Comparison of ENCODE assay signal across 8 mouse cellular contexts in the genomic region with DNA sequence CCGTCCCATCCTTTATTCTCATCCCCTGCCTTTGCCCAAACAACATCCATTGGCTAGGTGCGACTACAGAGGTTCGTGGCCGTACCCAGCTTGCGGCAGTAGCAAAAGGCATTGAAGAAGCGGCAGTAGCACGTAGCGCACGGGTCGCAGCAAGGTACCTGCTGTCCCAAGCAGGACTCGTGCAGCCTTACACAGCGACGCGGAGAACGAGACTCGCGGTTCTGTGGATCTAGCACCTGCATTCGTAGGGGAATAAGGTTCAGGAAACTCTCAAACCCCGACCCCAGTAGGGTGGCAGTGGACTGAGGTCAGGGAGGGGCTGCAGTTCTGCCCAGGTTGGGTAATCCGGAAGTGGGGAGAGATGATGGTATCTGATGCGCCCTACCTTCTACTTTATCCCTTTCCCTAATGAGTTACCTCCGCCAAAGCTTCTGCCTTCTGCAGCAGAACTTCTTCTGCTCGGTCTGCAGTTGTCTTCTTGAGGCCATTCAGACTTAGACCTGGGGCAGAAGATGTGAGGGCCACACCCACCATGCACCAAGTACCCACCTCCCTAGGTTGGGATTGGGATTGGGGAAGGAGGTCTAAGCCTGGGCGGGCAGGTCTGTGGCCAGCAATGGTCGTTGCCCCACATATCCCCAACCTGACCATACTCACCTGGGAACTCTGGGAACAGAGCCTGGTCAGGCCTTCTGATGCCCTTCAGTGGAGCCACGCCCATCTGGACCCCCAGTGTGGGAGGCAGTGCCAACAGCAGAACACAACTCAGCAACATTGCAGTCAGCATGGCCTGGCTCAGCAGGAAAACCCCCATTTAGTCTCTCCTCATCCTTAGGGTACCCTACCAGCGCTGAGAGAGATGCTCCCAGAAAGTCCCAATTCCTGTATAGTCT. TPM values are rescaled to one million over a fixed set of nuclear protein-coding genes. Genes with fewer than 3 reads are reported as not detected.
A peak's percentile ranks its signal among the peaks of the same experiment; 100 is the strongest.
DNase-seq lines count a peak whose midpoint lies in the region; ATAC-seq and TF ChIP-seq lines count a peak whose summit lies in the region.

No protein-coding gene starts in this region.

- peak overlapping the region; percentile 63 for H3K9ac ChIP-seq in forebrain, embryonic 12.5 days

- no peaks in the 10 kb centered on the region for H3K9me3 ChIP-seq in forebrain, embryonic 12.5 days

- no peak for DNase-seq in lung, adult 2 months
- DNase-seq in lung, postnatal 36 days: no peak
- DNase-seq in brain, adult 2 months (ENCODE audit: low read depth, low spot score): peak; percentile 27
- DNase-seq in kidney, adult 2 months: peak; percentile 20
- DNase-seq in splenic B cell, adult 2 months (ENCODE audit: low read depth, low spot score): peak; percentile 50
- no peak for DNase-seq in frontal cortex, postnatal 25 days (ENCODE audit: low spot score in 2 of 2)

- no peak for TF ChIP-seq CTCF in lung, adult 2 months (IDR thresholded peaks at IDR 0.05; ENCODE audit: insufficient read depth, low read length)
- TF ChIP-seq CTCF in kidney, adult 2 months (conservative IDR thresholded peaks at IDR 0.05; ENCODE audit: insufficient read depth, insufficient read length, low read depth, low read length): no peak

- H3K27ac ChIP-seq in forebrain, embryonic 12.5 days: no peak overlapping the region
- H3K27ac ChIP-seq in kidney, adult 2 months (ENCODE audit: insufficient read depth, low read depth, low read length): peak overlapping the region; percentile 58; the same call in 1 of the 2 replicates

- no peak for ATAC-seq in forebrain, embryonic 12.5 days (ENCODE audit: low FRiP score)
- ATAC-seq in megakaryocyte, adult 5-6 weeks (ENCODE audit: poor library complexity, severe bottlenecking): peak; percentile 12

- H3K4me1 ChIP-seq in lung, adult 2 months (ENCODE audit: control insufficient read depth, insufficient read depth, low read length): peaks cover 5% of the 10 kb centered on the region; the same call in 1 of the 2 replicates
- H3K4me1 ChIP-seq in forebrain, embryonic 12.5 days: peaks cover 25% of the 10 kb centered on the region
- H3K4me1 ChIP-seq in kidney, adult 2 months (ENCODE audit: control insufficient read depth, insufficient read depth, low read length): peaks cover 15% of the 10 kb centered on the region

- no peak for TF ChIP-seq POLR2A in lung, adult 2 months (IDR thresholded peaks at IDR 0.05; ENCODE audit: borderline replicate concordance, extremely low read depth, low read depth, low read length)
- TF ChIP-seq POLR2A in kidney, adult 2 months (IDR thresholded peaks at IDR 0.05; ENCODE audit: low read depth, low read length): no peak

- H3K4me2 ChIP-seq in forebrain, embryonic 12.5 days: peak overlapping the region; percentile 89

- no peaks in the 10 kb centered on the region for H3K27me3 ChIP-seq in forebrain, embryonic 12.5 days
- H3K27me3 ChIP-seq in kidney, adult 2 months (replicated peaks; ENCODE audit: control insufficient read depth, insufficient read depth, low read length): no peaks in the 10 kb centered on the region
- H3K27me3 ChIP-seq in splenic B cell, adult 2 months (ENCODE audit: control insufficient read depth, insufficient read depth, low read length, poor library complexity, severe bottlenecking): no peaks in the 10 kb centered on the region

- H3K4me3 ChIP-seq in lung, adult 2 months (replicated peaks; ENCODE audit: extremely low read depth, low read depth, low read length): peak overlapping the region; percentile 64
- H3K4me3 ChIP-seq in forebrain, embryonic 12.5 days (replicated peaks): peak overlapping the region; percentile 63
- peak overlapping the region; percentile 54 for H3K4me3 ChIP-seq in kidney, adult 2 months (ENCODE audit: insufficient read depth, low read depth, low read length)

- 22% methylated on average over 27 of the region's 27 CpGs for WGBS in lung, adult 2 months
- 31% methylated on average over 27 of the region's 27 CpGs for WGBS in forebrain, embryonic 12.5 days
- 27% methylated on average over 27 of the region's 27 CpGs for WGBS in kidney, adult 2 months

- no peaks in the 10 kb centered on the region for H3K36me3 ChIP-seq in forebrain, embryonic 12.5 days (replicated peaks)
- H3K36me3 ChIP-seq in kidney, adult 2 months (ENCODE audit: control insufficient read depth, insufficient read depth, low read length): no peaks in the 10 kb centered on the region
- H3K36me3 ChIP-seq in splenic B cell, adult 2 months (ENCODE audit: control insufficient read depth, insufficient read depth, low read length, poor library complexity, severe bottlenecking): no peaks in the 10 kb centered on the region

RNA-seq across cellular contexts. Expression of a gene that starts 1.1 kb away (rescaled TPM):
- 101 and 121 TPM in 2 replicates for polyA plus RNA-seq in lung, adult 2 months (2012; rRNA removed)
- 94.3 and 95.4 TPM in 2 replicates for polyA plus RNA-seq in forebrain, embryonic 12.5 days (2016; fragmentation: Nextera tagmentation; extraction: Ambion mirVana)
- 161 and 182 TPM in 2 replicates for polyA plus RNA-seq in kidney, adult 2 months (2012; rRNA removed)
- total RNA-seq in megakaryocyte, adult 5-6 weeks (2015): 222 and 239 TPM in 2 replicates
- 86.2 and 101 TPM in 2 replicates for total RNA-seq in megakaryocyte, adult 5-6 weeks (2017)

RNA-seq across cellular contexts. Expression of a gene that starts 38.1 kb away (rescaled TPM):
- polyA plus RNA-seq in lung, adult 2 months (2012; rRNA removed): 71.7 and 74.9 TPM in 2 replicates
- polyA plus RNA-seq in forebrain, embryonic 12.5 days (2016; fragmentation: Nextera tagmentation; extraction: Ambion mirVana): 17.3 and 18.8 TPM in 2 replicates
- 50.6 and 54.8 TPM in 2 replicates for polyA plus RNA-seq in kidney, adult 2 months (2012; rRNA removed)
- 13.5 and 16.9 TPM in 2 replicates for total RNA-seq in megakaryocyte, adult 5-6 weeks (2015)
- 1.6 and 2.6 TPM in 2 replicates for total RNA-seq in megakaryocyte, adult 5-6 weeks (2017)

RNA-seq across cellular contexts. Expression of a gene that starts 48.4 kb away (rescaled TPM):
- polyA plus RNA-seq in lung, adult 2 months (2012; rRNA removed): 2.1 and 4.8 TPM in 2 replicates
- polyA plus RNA-seq in forebrain, embryonic 12.5 days (2016; fragmentation: Nextera tagmentation; extraction: Ambion mirVana): 10.9 and 12.0 TPM in 2 replicates
- polyA plus RNA-seq in kidney, adult 2 months (2012; rRNA removed): 310 and 336 TPM in 2 replicates
- total RNA-seq in megakaryocyte, adult 5-6 weeks (2015): not detected in 2 replicates
- total RNA-seq in megakaryocyte, adult 5-6 weeks (2017): not detected in 2 replicates

Comparison
In these comparisons a context has a peak if more than half of its experiments do, and no peak if none do; other contexts are left out.
1. DNase-seq: peak in brain, adult 2 months (single experiment), kidney, adult 2 months (single experiment) and splenic B cell, adult 2 months (single experiment); none in lung, adult 2 months (single experiment), lung, postnatal 36 days (single experiment) and frontal cortex, postnatal 25 days (0 of 2).
2. RNA of a gene that starts 48.4 kb away (polyA plus RNA-seq): 310 to 336 TPM in kidney, adult 2 months; 10.9 to 12.0 TPM in forebrain, embryonic 12.5 days and 2.1 to 4.8 TPM in lung, adult 2 months; every median in the first group is over 10 times any median in the second.
3. Peak in every context shown above with its lines, with median percentiles within 50 percentile points of each other: H3K4me3 ChIP-seq.